Mouse (Mus musculus): Measurements from ENCODE around the gene Mrap2.

- no peak for TF ChIP-seq CTCF (IDR thresholded peaks at IDR 0.05; ENCODE audit: low read depth, low read length)
- TF ChIP-seq POLR2A (IDR thresholded peaks at IDR 0.05; ENCODE audit: extremely low read depth, insufficient read depth, low read length), result no peak
These were observed 56.8 kb downstream of the Mrap2 start for GRCm38 (mm10) chr9:87200919-87201318.

All from liver, adult 2 months (tissue).